Mouse (Mus musculus) gastrocnemius, postnatal 4 days (tissue): ENCODE data around the gene Iqgap1. TPM values are rescaled to one million over a fixed set of nuclear protein-coding genes. Genes with fewer than 3 reads are reported as not detected.

Experiments
- DNase-seq, 2 experiments: peaks; one replicate each; pipeline ENCODE4 v3.0.0; 2021 to 2022; ENCODE audit warnings: low spot score in 2 of 2, mixed read lengths in 2 of 2
- total RNA-seq, 2 experiments: library from RNA; stranded (reverse); gene quantifications; 2 replicates each; pipeline ENCODE4 v1.2.3; 2021

The Iqgap1 gene
- total RNA-seq, 2 experiments from 2014 or later, result 80.1 to 83.1 TPM

GRCm38 (mm10) chr7:80670889-80671288 lies 154.9 kb downstream of the Iqgap1 start:
- DNase-seq, result no peak

DNA sequence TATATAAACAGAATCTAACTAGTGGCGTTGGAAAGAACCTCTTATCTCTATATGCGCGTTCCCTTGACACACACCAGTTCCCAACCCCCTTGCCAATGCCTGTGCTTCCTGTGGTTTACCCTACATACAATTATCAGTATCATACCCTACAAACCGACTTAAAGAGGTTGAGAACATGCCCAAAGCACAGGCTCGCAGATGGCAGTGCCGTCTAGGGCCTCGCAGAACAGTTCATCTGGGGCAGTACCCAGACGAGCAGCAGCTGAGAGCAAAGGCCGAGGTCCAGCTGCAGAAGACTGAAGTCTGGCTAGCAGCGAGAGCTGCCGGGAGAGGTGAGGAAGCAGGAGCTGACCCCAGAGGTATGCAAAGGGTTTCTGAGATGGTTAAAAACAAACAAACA lies 158.6 kb downstream of the Iqgap1 start:
- DNase-seq, result no peak

DNA sequence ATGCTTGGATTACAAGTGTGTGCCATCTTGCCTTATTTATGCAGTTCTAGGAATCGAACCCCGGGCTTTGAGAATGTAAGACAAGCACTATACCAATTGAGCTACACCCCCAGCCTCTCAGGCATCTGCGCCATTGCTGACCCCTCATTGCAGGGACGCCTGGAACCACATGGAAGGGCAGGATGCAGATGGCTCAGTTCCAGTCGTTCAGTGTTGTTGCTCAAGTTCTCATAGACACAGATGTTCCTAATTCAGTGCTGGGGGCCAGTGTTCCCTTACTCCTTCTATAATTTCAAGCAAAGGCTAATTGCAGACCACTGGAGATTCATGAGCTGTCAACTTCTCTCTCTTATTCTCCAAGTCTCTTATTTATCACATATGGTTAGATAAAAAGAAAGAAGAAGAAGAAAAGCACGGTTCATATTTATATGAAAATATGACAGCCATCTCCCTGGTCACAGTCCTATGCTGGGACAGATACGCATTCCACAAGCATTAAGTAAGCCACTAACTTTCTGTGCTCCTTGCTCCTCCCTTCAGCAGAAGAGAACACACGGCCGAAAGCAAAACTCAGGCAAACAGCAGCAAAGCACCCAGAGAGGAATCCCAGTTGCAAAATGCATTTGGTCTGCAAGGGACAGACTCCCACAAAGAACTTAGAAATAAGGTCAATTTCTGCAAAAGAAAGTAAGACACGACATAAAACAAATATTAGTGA lies 159.4 kb downstream of the Iqgap1 start:
- peak in 1 of 2 experiments; percentile 53 for DNase-seq

Other genes starting within 250 kb of the Iqgap1 start
- gene Crtc3, start 137.1 kb downstream of the Iqgap1 start, total RNA-seq, result 10 to 100 TPM; 28.7 to 32.1 TPM
- 1 to 10 TPM; 5.5 TPM for gene Zscan2, start 34.9 kb upstream of the Iqgap1 start, total RNA-seq
- 1 to 10 TPM; 9.1 to 9.5 TPM for gene Wdr73, start 75.3 kb upstream of the Iqgap1 start, total RNA-seq
- gene Nmb, start 79.1 kb upstream of the Iqgap1 start, total RNA-seq, result 1 to 10 TPM; 2.5 to 4.9 TPM
- 10 to 100 TPM; 71.6 to 77.3 TPM for gene Sec11a, start 121.8 kb upstream of the Iqgap1 start, total RNA-seq
- gene Zfp592, start 167.7 kb upstream of the Iqgap1 start, total RNA-seq, result 10 to 100 TPM; 18.4 to 20.2 TPM
- 100 to 1,000 TPM; 132 to 139 TPM for gene Alpk3, start 231.6 kb upstream of the Iqgap1 start, total RNA-seq